Mouse (Mus musculus): ENCODE measurements around the gene Yy2. TPM values are rescaled to one million over a fixed set of nuclear protein-coding genes. Genes with fewer than 3 reads are reported as not detected.

The Yy2 gene
- 7.4 TPM for polyA plus RNA-seq (2015; fragmentation: Illumina TruSeq; extraction: RNeasy Lipid Tissue Mini Kit (QIAGEN cat#74804); ENCODE audit: insufficient read depth, low replicate concordance)

GRCm38 (mm10) chrX:157568840-157569239 lies at the start of gene Yy2:
Gene Yy2, minus strand, starts transcription at chrX:157568985.

GRCm38 (mm10) chrX:157598186-157598996 lies 29.6 kb upstream of the Yy2 start, which contains the start of gene Mbtps2:
Gene Mbtps2, minus strand, starts transcription at chrX:157598715.

Other genes starting within 250 kb of the Yy2 start
- 0.14 TPM for gene Phex, start 153.7 kb downstream of the Yy2 start, polyA plus RNA-seq (2015; fragmentation: Illumina TruSeq; extraction: RNeasy Lipid Tissue Mini Kit (QIAGEN cat#74804); ENCODE audit: insufficient read depth, low replicate concordance)
- gene Sms, start 76.7 kb downstream of the Yy2 start, polyA plus RNA-seq (2015; fragmentation: Illumina TruSeq; extraction: RNeasy Lipid Tissue Mini Kit (QIAGEN cat#74804); ENCODE audit: insufficient read depth, low replicate concordance): 98.5 TPM
- 27.3 TPM for gene Mbtps2, start 29.7 kb upstream of the Yy2 start, polyA plus RNA-seq (2015; fragmentation: Illumina TruSeq; extraction: RNeasy Lipid Tissue Mini Kit (QIAGEN cat#74804); ENCODE audit: insufficient read depth, low replicate concordance)
- not detected for gene Smpx, start 129.9 kb upstream of the Yy2 start, polyA plus RNA-seq (2015; fragmentation: Illumina TruSeq; extraction: RNeasy Lipid Tissue Mini Kit (QIAGEN cat#74804); ENCODE audit: insufficient read depth, low replicate concordance)
- not detected for gene Klhl34, start 249.4 kb upstream of the Yy2 start, polyA plus RNA-seq (2015; fragmentation: Illumina TruSeq; extraction: RNeasy Lipid Tissue Mini Kit (QIAGEN cat#74804); ENCODE audit: insufficient read depth, low replicate concordance)

All from spleen, adult 10 weeks (tissue).